Mouse (Mus musculus): ENCODE data around the gene Prepl. TPM values are rescaled to one million over a fixed set of nuclear protein-coding genes. Genes with fewer than 3 reads are reported as not detected.

The Prepl gene
- polyA plus RNA-seq, 2 experiments from 2014 or later: 7.1 to 11.1 TPM

GRCm38 (mm10) chr17:85070658-85071057, 19.4 kb downstream of the Prepl start:
- ATAC-seq: no peak

GRCm38 (mm10) chr17:85067331-85067730, 22.7 kb downstream of the Prepl start:
- ATAC-seq: no peak

GRCm38 (mm10) chr17:85063560-85063959, 26.5 kb downstream of the Prepl start:
- ATAC-seq: no peak

GRCm38 (mm10) chr17:85059136-85059535, 30.9 kb downstream of the Prepl start:
- ATAC-seq: no peak

GRCm38 (mm10) chr17:85058276-85058675, 31.8 kb downstream of the Prepl start:
- ATAC-seq: no peak

GRCm38 (mm10) chr17:85048379-85048778, 41.7 kb downstream of the Prepl start:
- no peak for ATAC-seq

- no peak for ATAC-seq
Measured at GRCm38 (mm10) chr17:85045160-85045559, 44.9 kb downstream of the Prepl start.

GRCm38 (mm10) chr17:85044466-85044865, 45.6 kb downstream of the Prepl start:
- ATAC-seq: no peak

- ATAC-seq: no peak
Measured at GRCm38 (mm10) chr17:85043404-85043816, 46.6 kb downstream of the Prepl start.

- no peak for ATAC-seq
Measured at GRCm38 (mm10) chr17:85042419-85042818, 47.6 kb downstream of the Prepl start.

GRCm38 (mm10) chr17:85040913-85041312, 49.1 kb downstream of the Prepl start:
- ATAC-seq: no peak

GRCm38 (mm10) chr17:85038761-85039160, 51.3 kb downstream of the Prepl start:
- ATAC-seq: no peak

- no peak for ATAC-seq
Measured at GRCm38 (mm10) chr17:85038311-85038710, 51.7 kb downstream of the Prepl start.

GRCm38 (mm10) chr17:85037855-85038254, 52.2 kb downstream of the Prepl start:
- no peak for ATAC-seq

GRCm38 (mm10) chr17:85034068-85034467, 56.0 kb downstream of the Prepl start:
- no peak for ATAC-seq

GRCm38 (mm10) chr17:85033087-85033486, 57.0 kb downstream of the Prepl start:
- no peak for ATAC-seq

GRCm38 (mm10) chr17:85030651-85031050, 59.4 kb downstream of the Prepl start:
- no peak for ATAC-seq

- ATAC-seq: no peak
Measured at GRCm38 (mm10) chr17:85028797-85029196, 61.2 kb downstream of the Prepl start.

- no peak for ATAC-seq
Measured at GRCm38 (mm10) chr17:85028093-85028739, 61.8 kb downstream of the Prepl start, which contains the start of gene Slc3a1. Slc3a1 (plus strand) TSS chr17:85028376.

GRCm38 (mm10) chr17:85027247-85027646, 62.8 kb downstream of the Prepl start:
- no peak for ATAC-seq

GRCm38 (mm10) chr17:85026436-85026835, 63.6 kb downstream of the Prepl start:
- ATAC-seq: no peak

GRCm38 (mm10) chr17:85025151-85025550, 64.9 kb downstream of the Prepl start:
- ATAC-seq: no peak

GRCm38 (mm10) chr17:85024237-85024636, 65.8 kb downstream of the Prepl start:
- ATAC-seq: no peak

GRCm38 (mm10) chr17:85023247-85024167, 66.5 kb downstream of the Prepl start:
- ATAC-seq: peak; percentile 90

All from activated CD4-positive, CD25-positive, alpha-beta regulatory T cell, adult 4 months (primary cell).